Mouse (Mus musculus): ENCODE measurements around the gene Slu7. TPM values are rescaled to one million over a fixed set of nuclear protein-coding genes. Genes with fewer than 3 reads are reported as not detected.

Slu7 gene
- polyA plus RNA-seq, 1 experiment from 2014 or later = 56.8 TPM

Other genes starting within 250 kb of the Slu7 start
- gene Pttg1, start 7.5 kb upstream of the Slu7 start, polyA plus RNA-seq (2014; fragmentation: Nextera tagmentation; extraction: Ambion mirVana) = 94.3 and 100 TPM in 2 replicates
- gene C1qtnf2, start 40.5 kb downstream of the Slu7 start, polyA plus RNA-seq (2014; fragmentation: Nextera tagmentation; extraction: Ambion mirVana) = 0.38 and 0.93 TPM in 2 replicates
- 33.8 and 34.2 TPM in 2 replicates for gene Ccnjl, start 95.0 kb downstream of the Slu7 start, polyA plus RNA-seq (2014; fragmentation: Nextera tagmentation; extraction: Ambion mirVana)
- 7.7 and 9.2 TPM in 2 replicates for gene 4933415A04Rik, start 153.3 kb downstream of the Slu7 start, polyA plus RNA-seq (2014; fragmentation: Nextera tagmentation; extraction: Ambion mirVana)
- gene Fabp6, start 167.8 kb downstream of the Slu7 start, polyA plus RNA-seq (2014; fragmentation: Nextera tagmentation; extraction: Ambion mirVana) = not detected in 2 replicates
- 41.2 and 43.8 TPM in 2 replicates for gene Pwwp2a, start 248.3 kb downstream of the Slu7 start, polyA plus RNA-seq (2014; fragmentation: Nextera tagmentation; extraction: Ambion mirVana)

All from limb, embryonic 11.5 days (tissue).